Mouse (Mus musculus) lung, adult 2 months (tissue): ENCODE data around the gene Icmt. TPM values are rescaled to one million over a fixed set of nuclear protein-coding genes. Genes with fewer than 3 reads are reported as not detected.
A peak's percentile ranks its signal among the peaks of the same experiment; 100 is the strongest.

Source experiments
- DNase-seq: peaks from one replicate; pipeline ENCODE4 v3.0.0; 2022
- H3K4me1 ChIP-seq: fragments of 200-500 bp; 2 replicates; pipeline ENCODE4 v1.6.1; 2011; ENCODE audit warnings: low read length; ENCODE audit not compliant: control insufficient read depth, insufficient read depth
- H3K4me3 ChIP-seq: fragments of 200-500 bp; replicated peaks from 2 replicates; pipeline ENCODE3; 2011; ENCODE audit warnings: low read depth, mild to moderate bottlenecking, control low read depth, low read length; ENCODE audit errors: extremely low read depth
- CTCF ChIP-seq: fragments of 200-500 bp; IDR thresholded peaks from 2 replicates; pipeline ENCODE4 v1.5.1; 2011; ENCODE audit warnings: mild to moderate bottlenecking, low read length, control low read depth; ENCODE audit not compliant: insufficient read depth
- POLR2A ChIP-seq: fragments of 200-500 bp; IDR thresholded peaks from 2 replicates; pipeline ENCODE4 v1.6.1; 2011; ENCODE audit warnings: low read depth, mild to moderate bottlenecking, control low read depth, low read length, borderline replicate concordance; ENCODE audit errors: extremely low read depth
- WGBS: fragments of 180-500 bp; shearing (Covaris S2); methylation state at CpG from one replicate; pipeline ENCODE4 v1.1.7; 2018; 5-methylcytosine and 5-hydroxymethylcytosine counted together
- polyA plus RNA-seq: library from polyadenylated mRNA; depleted of rRNA; stranded (reverse); fragments of >200 nt; gene quantifications from 2 replicates; pipeline ENCODE4 v1.2.3, GENCODE M21; 2012; rRNA removed

The Icmt gene
- polyA plus RNA-seq, 1 experiment: 36.4 TPM

DNA sequence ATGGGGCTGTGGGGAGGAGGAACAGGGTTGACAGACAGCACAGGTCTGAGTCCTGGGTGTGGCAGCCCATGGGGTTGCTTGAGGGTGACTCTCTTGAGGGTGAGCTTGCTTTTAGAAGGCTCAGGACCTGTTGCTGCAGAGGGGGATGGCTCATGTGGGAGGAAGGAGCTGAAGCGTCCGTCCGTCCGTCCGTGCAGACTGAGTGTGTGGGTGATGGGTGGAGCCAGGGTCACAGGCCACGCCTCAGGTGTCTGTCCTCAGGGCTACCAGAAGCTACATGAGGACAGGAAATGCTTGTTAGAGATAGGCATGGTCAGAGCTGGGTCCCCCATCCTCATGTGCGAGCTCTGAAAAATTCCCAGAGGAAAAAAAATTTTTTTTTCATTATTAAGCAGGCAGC is 47.6 kb downstream of the Icmt start:
- no peak for DNase-seq
- no peak overlapping the region for H3K4me3 ChIP-seq
- TF ChIP-seq POLR2A: no peak
- TF ChIP-seq CTCF: no peak
- peaks cover 7% of the 10 kb centered on the region; the same call in 1 of the 2 replicates for H3K4me1 ChIP-seq
- WGBS: 29% methylated on average over 7 of the region's 7 CpGs

GRCm38 (mm10) chr4:152345120-152345889 is 48.3 kb downstream of the Icmt start:
- 29% methylated on average over 7 of the region's 7 CpGs for WGBS
- DNase-seq: peak; percentile 57
- Histone ChIP-seq H3K4me1 (peaks cover 7% of the 10 kb centered on the region; the same call in 1 of the 2 replicates), H3K4me3 (no peak overlapping the region)
- TF ChIP-seq POLR2A: no peak
- no peak for TF ChIP-seq CTCF

- no peak for DNase-seq
These were observed 52.9 kb downstream of the Icmt start for GRCm38 (mm10) chr4:152349837-152350381.

GRCm38 (mm10) chr4:152350722-152351421 is 53.8 kb downstream of the Icmt start:
- TF ChIP-seq POLR2A: no peak
- no peak for TF ChIP-seq CTCF
- H3K4me1 ChIP-seq: no peaks in the 10 kb centered on the region
- WGBS: 16% methylated on average over 8 of the region's 8 CpGs
- no peak overlapping the region for H3K4me3 ChIP-seq
- DNase-seq: no peak

More at GRCm38 (mm10) chr4:152349837-152350381, 52.9 kb downstream of the Icmt start:
- no peak overlapping the region for H3K4me3 ChIP-seq
- TF ChIP-seq CTCF (no peak), POLR2A (no peak)
- WGBS: 2% methylated on average over 16 of the region's 17 CpGs
- H3K4me1 ChIP-seq: peaks cover 7% of the 10 kb centered on the region; the same call in 1 of the 2 replicates

GRCm38 (mm10) chr4:152351422-152352305 is 54.6 kb downstream of the Icmt start:
- 15% methylated on average over 14 of the region's 14 CpGs for WGBS
- TF ChIP-seq CTCF (no peak), POLR2A (0 out of 2 replicates have a peak, but pooled peaks have one; percentile 2)
- H3K4me1 ChIP-seq: no peaks in the 10 kb centered on the region
- no peak overlapping the region for H3K4me3 ChIP-seq
- DNase-seq: no peak

GRCm38 (mm10) chr4:152353886-152354637 is 57.0 kb downstream of the Icmt start:
- TF ChIP-seq POLR2A (no peak), CTCF (no peak)
- no peaks in the 10 kb centered on the region for H3K4me1 ChIP-seq
- no peak for DNase-seq
- 64% methylated on average over 14 of the region's 14 CpGs for WGBS
- no peak overlapping the region for H3K4me3 ChIP-seq

DNA sequence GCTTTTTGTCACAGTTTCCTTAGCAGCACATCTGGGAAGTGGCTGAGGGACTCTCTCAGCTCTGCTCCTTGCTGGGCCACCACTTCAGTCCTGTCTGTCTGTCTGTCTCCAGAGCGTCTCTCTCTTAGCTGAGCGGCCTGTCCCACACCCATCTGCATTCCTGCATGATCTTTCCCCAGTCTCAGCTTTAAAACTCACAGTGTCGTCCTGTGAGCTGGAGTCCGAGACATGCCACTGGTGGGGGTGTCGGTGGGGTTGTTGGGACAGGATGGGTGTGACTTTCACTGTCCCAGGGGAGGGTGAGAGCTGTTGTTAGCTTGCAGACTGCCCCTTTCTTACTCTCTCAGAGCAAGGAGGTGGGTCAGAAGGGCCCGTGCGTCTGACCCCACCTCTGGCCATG is 58.6 kb downstream of the Icmt start:
- Histone ChIP-seq H3K4me3 (no peak overlapping the region), H3K4me1 (no peaks in the 10 kb centered on the region)
- 74% methylated on average over 7 of the region's 7 CpGs for WGBS
- DNase-seq: no peak
- TF ChIP-seq CTCF (no peak), POLR2A (no peak)

Other genes starting within 250 kb of the Icmt start
- 46.7 and 49.9 TPM in 2 replicates for gene Plekhg5, start 224.7 kb upstream of the Icmt start, polyA plus RNA-seq
- 8.1 and 12.7 TPM in 2 replicates for gene Tnfrsf25, start 181.3 kb upstream of the Icmt start, polyA plus RNA-seq
- gene Espn, start 144.9 kb upstream of the Icmt start, polyA plus RNA-seq: 9.8 and 16.3 TPM in 2 replicates
- gene Hes2, start 138.4 kb upstream of the Icmt start, polyA plus RNA-seq: 5.4 and 6.2 TPM in 2 replicates
- gene Acot7, start 119.1 kb upstream of the Icmt start, polyA plus RNA-seq: 118 and 125 TPM in 2 replicates
- 40.0 and 45.6 TPM in 2 replicates for gene Gpr153, start 23.0 kb upstream of the Icmt start, polyA plus RNA-seq
- gene Hes3, start 5.6 kb upstream of the Icmt start, polyA plus RNA-seq: 0.09 TPM in 1 of 2 replicates, not detected in the other
- 5.8 and 5.9 TPM in 2 replicates for gene Rnf207, start 21.8 kb downstream of the Icmt start, polyA plus RNA-seq
- 20.3 and 43.0 TPM in 2 replicates for gene Rpl22, start 28.5 kb downstream of the Icmt start, polyA plus RNA-seq
- gene Chd5, start 41.4 kb downstream of the Icmt start, polyA plus RNA-seq: 0.85 and 0.99 TPM in 2 replicates
- gene Nphp4, start 179.5 kb downstream of the Icmt start, polyA plus RNA-seq: 3.1 and 3.8 TPM in 2 replicates
- 6.9 and 8.6 TPM in 2 replicates for gene Kcnab2, start 180.6 kb downstream of the Icmt start, polyA plus RNA-seq